Mouse (Mus musculus): ENCODE results near the gene AU021092.

Gene AU021092

DNA sequence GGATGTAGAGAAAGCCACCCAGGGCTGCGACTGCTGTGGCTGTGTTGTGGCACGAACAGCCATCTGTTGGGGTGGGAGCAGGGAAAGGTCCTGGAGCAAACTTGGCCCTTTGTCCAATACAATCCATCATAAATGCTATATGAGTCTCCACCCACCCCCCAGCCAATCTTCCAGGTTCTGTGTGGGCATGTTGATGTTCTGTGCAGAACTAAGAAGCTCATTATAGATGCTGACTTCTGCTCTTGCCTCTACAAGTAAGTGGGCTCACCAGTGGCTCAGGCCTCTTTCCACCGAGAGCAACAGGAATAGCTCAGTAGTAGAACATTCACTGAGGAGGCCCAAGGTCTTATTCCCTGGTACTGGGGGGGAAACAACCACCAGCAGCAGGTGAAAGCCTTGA is 9.9 kb downstream of the AU021092 start:
- no peak for DNase-seq

DNA sequence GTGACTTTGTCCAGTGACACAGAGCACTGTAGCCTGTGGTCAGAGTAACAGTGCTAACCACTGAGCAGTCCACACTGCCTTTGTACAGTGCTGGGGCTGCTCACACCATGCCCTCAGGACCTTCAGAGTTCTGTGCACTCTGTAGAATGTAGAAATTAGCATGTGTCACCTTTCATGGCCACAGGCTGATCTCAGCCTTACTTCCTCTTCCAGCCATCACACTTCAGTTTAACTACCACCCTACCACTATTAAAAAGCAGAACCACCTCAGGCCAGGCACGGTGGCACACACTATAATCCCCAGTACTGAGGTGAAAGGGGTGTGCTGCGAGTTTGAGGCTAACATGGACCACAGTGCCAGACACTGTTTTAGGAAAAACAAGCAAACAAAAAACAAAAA is 11.7 kb downstream of the AU021092 start:
- no peak for DNase-seq

DNA sequence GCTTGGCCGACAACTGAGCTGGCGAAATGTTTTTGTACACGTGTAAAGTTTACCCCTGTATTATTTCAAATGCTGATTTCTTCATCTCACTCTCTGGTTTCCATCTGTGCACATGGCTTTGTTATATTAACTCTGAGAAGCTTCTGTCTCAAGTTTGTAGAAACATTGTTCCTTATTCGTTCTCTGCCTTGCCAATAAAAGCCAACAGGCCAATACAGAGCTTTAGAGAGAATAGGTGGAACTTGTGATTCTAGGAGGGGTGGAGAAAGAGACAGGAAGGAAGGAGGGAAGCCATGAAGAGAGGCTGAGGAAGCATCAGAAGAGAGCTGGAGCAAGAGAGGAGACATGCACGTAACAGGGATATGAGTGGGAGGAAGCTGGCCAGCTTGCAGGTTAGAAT is 16.0 kb downstream of the AU021092 start:
- DNase-seq, result no peak

DNA sequence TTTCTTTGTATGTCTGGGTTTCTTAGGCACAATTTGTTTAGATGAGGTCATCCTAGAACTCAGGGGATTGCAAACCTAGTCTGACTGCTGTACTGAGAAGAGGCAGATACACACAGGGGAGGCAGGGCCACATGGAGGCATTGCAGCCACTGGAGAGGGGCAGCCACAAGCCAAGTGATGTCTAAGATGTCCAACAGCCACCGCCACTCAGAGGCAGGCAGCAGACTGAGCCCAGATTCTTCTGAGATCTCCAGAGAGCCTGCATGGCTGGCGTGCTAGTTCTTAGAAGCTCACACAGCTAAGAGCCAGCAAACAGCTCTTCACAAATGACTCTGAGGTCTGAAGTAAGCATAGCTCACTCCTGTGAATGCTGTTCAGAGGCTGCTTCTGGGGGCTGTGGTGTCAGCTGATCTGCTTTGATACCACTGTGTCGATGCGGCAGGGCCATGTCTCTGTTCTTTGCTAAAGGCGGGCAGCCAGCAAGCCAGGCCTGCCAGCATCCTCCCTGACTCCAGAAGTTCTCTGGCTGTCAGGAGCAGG is 16.6 kb downstream of the AU021092 start:
- no peak for DNase-seq

DNA sequence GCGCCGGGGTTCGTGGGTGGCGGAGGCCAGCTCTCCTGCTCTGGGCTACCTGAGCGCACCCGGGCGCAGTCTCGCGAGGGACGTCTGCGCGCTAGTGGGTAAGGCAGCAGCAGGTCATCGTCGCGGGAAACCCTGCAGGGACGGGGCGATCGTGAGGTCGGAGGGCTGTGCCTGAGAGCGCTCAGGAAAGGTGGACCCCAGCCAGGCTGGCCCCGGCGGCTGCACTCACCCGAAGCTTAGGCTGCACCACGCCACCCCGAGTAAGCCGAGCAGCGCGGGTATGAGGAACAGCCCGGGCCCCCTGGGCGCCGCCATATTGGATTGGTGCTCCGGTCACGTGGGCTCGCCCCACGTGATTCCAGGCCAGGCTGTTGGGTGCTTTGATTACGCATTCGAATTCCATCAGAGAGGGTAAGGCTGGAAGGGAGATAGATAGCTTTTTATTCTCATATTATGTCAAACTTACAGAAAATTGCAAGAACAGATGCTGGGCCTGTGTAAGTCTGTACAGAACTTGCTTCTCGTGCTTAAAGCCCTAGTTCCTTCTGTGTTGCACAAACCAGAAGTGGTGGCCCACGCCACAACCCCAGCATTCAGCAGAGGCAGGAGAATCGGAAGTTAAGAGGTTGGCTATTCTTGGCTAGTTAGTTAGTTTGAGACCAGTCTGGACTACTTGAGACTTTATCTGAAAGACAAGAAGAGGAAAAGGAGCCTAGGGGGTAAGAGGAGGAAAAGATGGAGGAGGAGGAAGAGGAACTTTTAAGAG is 18.2 kb downstream of the AU021092 start, which contains the start of gene Nagpa:
Nagpa (minus strand) TSS at position 345 of the 766 bp plus-strand sequence.
- DNase-seq, result peak; percentile 80

DNA sequence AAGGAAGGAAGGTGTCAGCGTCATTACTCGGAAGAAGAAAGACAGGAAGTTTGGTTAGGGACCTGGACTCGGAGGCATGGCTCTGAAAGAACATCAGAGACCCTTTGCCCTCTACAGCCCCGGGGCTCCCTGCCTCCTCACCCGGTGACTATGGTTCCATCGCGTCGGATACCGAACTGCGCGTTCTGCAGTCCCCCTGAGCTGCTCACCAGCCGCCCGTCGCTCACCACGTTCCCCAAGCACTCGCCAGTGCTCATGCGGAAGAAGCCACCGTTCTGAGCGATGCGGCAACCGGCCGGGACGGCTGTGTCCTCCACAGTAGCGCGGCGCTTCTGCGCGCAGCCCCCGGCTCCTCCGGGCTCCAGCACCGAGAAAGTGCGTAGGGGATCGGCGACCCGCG is 18.9 kb downstream of the AU021092 start:
- DNase-seq, result peak; percentile 48

DNA sequence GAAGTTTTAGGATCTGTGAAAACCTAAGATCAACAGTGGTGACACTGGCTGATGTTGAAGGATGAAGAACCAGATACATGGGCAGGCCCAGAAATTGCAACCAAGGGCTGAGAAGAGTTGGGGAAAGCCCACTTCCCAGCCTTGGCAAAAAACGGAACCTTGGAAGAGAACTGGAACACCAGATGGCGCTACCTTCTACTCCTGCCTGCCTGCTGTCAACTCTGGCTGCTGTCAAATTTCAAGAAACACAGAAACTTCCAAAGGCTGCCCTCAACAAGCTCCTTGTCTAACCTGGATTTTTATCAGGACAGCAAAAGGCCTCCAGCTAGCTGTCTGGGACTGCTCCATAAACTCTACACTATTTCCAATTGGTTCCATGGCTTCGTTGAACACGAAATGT is 19.4 kb downstream of the AU021092 start:
- peak; percentile 53 for DNase-seq

DNA sequence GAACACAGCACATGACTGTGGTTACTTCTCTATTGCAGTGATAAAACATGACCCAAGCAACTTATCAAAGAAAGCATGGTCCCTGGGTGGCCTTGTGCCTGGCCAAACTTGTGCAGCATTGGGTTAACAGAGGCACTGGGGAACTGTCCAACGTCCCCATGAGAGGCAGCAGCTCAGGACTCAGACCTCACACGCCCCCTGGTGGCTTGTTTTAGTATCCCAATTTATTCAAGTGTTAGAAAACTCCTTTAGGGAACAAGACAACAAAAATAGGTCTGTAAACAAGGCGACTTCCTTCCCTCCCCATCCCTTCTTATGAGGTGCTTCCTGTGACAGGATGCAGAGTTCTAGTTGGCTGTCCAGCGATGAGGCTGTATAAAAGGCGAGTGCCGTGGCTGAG is 27.0 kb downstream of the AU021092 start:
- peak; percentile 54 for DNase-seq

DNA sequence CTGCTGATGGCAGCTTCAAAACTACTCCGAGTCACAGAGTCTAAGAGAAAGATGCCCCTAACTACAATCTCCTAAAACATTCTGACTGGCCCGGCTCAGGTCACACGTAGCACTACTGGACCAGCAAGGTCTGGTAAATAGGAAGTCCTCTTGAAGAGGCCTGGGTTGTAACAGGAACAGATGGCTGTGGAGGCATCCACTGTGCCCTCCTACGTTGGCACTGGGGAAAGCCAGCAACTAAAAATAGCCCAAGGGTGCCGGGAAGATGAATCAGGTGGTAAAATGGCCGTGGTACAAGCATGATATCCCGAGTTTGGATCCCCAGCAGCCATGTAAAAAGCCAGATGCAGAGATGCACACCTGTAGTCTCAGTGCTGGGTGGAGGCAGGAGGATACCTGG is 35.9 kb downstream of the AU021092 start:
- DNase-seq, result no peak

DNA sequence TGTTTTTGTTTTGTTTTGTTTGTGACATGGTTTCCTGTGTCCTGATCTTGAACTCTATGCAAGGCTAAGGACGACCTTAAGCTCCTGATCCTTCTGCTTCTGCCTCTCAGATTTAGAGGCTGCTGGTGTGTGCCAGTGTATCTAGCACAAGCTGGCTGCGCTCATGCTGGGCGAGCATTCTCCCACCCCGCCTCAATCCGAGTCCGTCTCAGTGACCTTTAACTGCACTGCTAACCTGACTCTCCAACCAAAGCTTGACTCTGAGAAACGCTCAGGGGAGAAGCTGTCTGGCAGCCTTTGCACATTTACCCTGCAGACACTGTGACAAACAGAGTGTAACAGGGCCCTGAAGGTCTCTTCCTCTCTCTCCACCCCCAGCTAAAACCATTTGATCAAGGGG is 36.4 kb downstream of the AU021092 start:
- no peak for DNase-seq

DNA sequence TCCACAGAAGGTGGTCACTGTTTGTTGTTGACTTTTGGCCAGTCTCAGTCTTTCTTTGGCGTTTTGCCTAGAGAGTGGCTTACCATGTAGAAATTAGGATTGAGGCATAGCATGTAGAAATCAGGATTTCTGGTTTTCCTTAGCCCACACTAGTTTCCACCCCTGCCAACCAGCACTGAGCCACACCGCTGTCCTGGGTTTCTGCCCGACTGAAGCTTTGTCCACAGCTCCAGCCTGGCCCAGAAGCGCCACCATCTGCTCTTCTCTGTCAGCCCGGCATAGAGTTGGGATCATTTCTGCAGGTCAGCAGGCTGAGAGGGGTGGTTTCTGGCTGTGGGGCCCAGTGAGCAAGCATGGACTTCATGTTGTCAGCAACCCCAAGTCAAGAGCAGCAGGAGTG is 37.1 kb downstream of the AU021092 start:
- no peak for DNase-seq

DNA sequence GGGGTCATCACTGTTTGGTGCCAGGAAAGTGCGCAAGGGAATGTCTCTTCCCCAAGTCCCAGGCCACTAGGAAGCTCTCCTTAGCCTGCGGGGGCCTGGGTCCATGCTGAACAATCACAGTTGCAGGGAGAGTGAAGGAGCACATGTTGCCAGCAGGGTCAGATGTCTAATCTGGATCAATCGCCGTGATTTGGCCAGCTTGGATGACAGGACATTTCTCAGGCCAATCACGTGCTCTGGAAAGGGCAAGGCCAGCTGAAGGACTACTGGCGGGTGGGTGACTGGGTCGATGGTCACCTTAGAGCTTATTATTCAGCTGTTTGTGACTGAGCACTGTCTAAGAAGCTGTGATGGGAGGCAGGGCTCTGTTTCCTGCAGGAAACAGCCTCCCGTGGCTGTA is 38.0 kb downstream of the AU021092 start:
- no peak for DNase-seq

DNA sequence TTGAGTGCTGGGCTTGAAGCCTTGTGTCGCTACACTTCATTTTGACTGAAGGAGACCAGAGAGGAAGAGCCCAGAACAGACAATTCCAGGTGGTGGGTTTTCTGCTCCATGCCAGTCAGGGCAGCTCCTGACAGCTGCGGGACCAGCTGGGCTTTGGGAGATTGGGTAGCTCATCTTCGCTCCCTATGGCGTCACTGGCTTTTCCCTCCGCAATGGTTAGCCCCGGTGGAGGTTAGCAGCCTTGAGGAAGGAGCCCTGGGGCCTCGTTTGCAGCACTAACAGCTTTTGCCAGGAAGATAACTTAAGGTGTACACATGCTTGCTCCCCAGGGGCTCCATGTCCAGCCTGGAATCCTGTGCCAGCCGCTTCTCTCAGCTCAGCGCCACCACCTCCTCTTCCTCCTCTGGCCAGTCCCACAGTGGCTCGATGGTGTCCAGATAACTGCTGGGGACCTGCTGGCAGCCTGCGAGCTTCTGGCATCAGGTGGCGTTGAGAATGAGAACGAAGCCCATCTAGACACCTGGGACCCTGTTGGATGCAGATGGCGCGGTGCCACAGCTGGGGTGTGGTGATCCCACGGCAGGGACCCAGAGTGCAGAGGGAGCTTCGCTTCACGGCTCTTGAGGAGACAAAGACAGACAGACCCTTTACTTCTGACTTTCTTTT is 38.7 kb downstream of the AU021092 start:
- no peak for DNase-seq

DNA sequence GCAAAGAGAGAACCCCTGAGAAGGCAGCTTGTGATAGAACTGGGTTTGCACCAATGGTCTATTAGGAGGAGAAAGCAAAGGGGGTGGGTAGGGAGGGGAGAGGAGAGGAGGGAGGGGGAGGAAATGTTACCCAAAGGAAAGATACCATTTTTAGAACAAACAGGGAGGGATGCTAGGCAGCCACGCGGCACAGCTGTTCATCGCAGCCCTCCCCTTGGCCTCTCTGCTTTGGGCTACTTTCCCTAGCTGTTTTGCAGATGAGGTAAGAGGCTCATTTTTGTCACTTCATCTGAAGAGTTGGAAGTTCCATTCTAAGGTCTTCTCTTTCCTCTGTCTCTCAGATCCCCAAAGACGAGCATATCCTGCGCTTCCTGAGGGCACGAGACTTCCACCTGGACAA is 49.5 kb downstream of the AU021092 start:
- no peak for DNase-seq

DNA sequence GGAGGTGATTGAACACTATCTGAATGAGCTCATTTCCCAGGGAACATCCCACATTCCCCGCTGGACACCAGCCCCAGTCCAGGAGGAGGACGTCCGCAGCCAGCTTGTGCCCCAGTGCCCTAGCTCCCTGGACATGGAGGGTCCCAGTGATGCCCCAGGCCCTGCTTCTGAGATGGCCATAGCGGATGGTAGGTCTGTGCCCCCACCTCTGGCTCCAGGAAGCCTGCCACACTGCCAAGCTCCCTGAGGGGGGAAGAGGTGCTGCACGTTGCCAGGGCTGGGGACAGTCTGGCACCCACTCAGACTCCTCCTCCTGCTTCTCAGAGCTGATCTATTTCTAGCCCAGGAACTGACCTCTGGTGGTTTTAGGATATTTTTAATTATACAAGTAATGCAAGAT is 53.3 kb downstream of the AU021092 start:
- DNase-seq, result no peak

DNA sequence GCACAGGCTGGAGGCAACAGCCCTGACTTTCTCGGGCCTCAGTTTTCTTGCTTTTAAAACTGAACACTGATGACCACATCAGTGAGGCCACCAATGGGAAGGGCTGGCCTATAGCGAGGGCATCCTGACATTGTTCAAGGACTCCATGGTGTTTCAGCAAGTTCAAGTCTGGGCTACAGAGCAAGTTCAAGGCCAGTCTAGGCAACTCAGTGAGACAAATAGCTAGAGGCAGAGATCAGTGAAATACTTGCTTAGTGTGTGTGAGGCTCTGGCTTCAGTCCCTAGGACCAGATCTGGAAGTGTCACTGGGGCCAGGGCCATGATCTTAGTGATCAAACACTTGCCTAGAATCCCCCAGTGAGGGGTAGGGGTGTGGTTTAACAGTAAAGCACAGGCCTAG is 54.1 kb downstream of the AU021092 start:
- no peak for DNase-seq

DNA sequence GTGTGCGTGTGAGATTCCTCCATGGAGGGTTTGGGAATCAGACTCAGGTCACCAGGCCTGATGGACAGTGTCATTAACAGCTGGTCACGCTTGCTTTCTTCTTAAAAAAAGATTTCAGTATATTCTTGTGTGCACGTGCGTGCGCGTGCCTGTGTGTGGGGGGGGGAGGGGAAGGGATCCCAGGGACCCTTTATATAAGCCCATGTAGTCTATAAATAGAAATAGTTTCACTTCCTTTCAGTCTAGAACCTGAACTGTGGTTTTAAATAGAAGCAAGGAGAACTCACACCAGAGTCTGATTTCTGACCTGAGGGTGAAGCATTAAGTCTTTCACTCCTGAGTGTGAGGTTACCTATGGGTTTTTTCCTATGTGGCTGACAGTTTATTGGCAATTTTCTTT is 57.8 kb downstream of the AU021092 start:
- DNase-seq, result no peak

Data from thymus, postnatal 14 days (tissue).